Mouse (Mus musculus): Measurements from ENCODE around the gene Cacng8. TPM values are rescaled to one million over a fixed set of nuclear protein-coding genes. Genes with fewer than 3 reads are reported as not detected.

Gene Cacng8
- total RNA-seq, 1 experiment from 2014 or later: not detected

- no peak for ATAC-seq (ENCODE audit: extremely low read depth, insufficient number of reproducible peaks, low FRiP score, poor library complexity, severe bottlenecking)
These were observed 67.3 kb downstream of the Cacng8 start for GRCm38 (mm10) chr7:3457841-3458217.

- no peak for ATAC-seq (ENCODE audit: extremely low read depth, insufficient number of reproducible peaks, low FRiP score, poor library complexity, severe bottlenecking)
These were observed 69.8 kb downstream of the Cacng8 start for GRCm38 (mm10) chr7:3460261-3460660.

GRCm38 (mm10) chr7:3463306-3463705, 72.8 kb downstream of the Cacng8 start:
- ATAC-seq (ENCODE audit: extremely low read depth, insufficient number of reproducible peaks, low FRiP score, poor library complexity, severe bottlenecking): no peak

Other genes with a start within 250 kb of the Cacng8 start
- 0.12 TPM in 1 of 2 replicates, not detected in the other for gene AU018091, start 221.5 kb upstream of the Cacng8 start, total RNA-seq (2017)
- gene Nlrp12, start 140.9 kb upstream of the Cacng8 start, total RNA-seq (2017): 151 and 156 TPM in 2 replicates
- 237 and 256 TPM in 2 replicates for gene Myadm, start 101.6 kb upstream of the Cacng8 start, total RNA-seq (2017)
- gene Prkcg, start 101.5 kb upstream of the Cacng8 start, total RNA-seq (2017): 8.7 and 13.9 TPM in 2 replicates
- gene Cacng7, start 57.7 kb upstream of the Cacng8 start, total RNA-seq (2017): not detected in 2 replicates
- not detected in 2 replicates for gene Cacng6, start 33.5 kb downstream of the Cacng8 start, total RNA-seq (2017)
- gene Tarm1, start 111.9 kb downstream of the Cacng8 start, total RNA-seq (2017): 50.3 and 60.8 TPM in 2 replicates
- gene Oscar, start 225.5 kb downstream of the Cacng8 start, total RNA-seq (2017): not detected in 2 replicates
- 171 TPM in 2 replicates for gene Ndufa3, start 226.7 kb downstream of the Cacng8 start, total RNA-seq (2017)
- gene Tfpt, start 239.2 kb downstream of the Cacng8 start, total RNA-seq (2017): 28.5 and 53.9 TPM in 2 replicates
- gene Prpf31, start 239.3 kb downstream of the Cacng8 start, total RNA-seq (2017): 34.4 and 49.0 TPM in 2 replicates